Mouse (Mus musculus): ENCODE data around the gene Fkbpl.
A peak's percentile ranks its signal among the peaks of the same experiment; 100 is the strongest.

- TF ChIP-seq MAX (IDR thresholded peaks at IDR 0.05; ENCODE audit: low read length): no peak
- TF ChIP-seq TCF12 (IDR thresholded peaks at IDR 0.05; ENCODE audit: low read depth, low read length): peak; percentile 64
These were observed 39.0 kb upstream of the Fkbpl start for GRCm38 (mm10) chr17:34605609-34606008.
